ENCODE assay signal across 3 mouse cellular contexts in genomic region chr3:68746282-68746681, GRCm38 (mm10). TPM values are rescaled to one million over a fixed set of nuclear protein-coding genes. Genes with fewer than 3 reads are reported as not detected.
"Had no signal": no experiment of that assay in that cellular context is flagged by ENCODE, and none has a peak within 500 bp of the region (broad histone marks: within the 10 kb centered on the region; RNA-seq: fewer than 3 reads in every experiment).

No protein-coding gene starts in this region.

RNA-seq across cellular contexts. Expression of gene Il12a, which starts 55.8 kb away (rescaled TPM):
- total RNA-seq: left cerebral cortex, postnatal 4 days; liver, adult 2 months; midbrain, postnatal 0 days had no signal
